Mouse (Mus musculus): ENCODE measurements around the gene Hmx2. TPM values are rescaled to one million over a fixed set of nuclear protein-coding genes. Genes with fewer than 3 reads are reported as not detected.

Gene Hmx2
- polyA plus RNA-seq, 1 experiment from 2014 or later: not detected

DNA sequence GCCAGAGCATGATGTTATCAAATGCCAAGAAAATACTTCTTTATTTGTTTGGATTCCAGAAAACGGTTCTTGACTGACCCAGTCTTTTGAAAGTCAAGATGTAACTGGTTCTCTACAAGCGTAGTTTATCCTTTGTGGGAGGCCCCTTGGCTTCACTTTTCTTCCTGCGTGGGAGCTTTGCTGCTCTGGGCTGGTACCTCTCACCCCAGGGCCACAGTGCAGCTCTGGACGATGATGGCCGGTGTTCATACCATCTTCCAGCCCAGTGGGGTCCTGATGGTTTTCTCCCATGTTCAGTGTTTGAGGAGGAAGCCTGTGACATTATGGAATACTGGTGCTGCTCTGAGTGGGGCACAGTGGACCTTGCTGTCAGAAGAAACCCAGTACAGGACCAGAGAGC, 1.1 kb upstream of the Hmx2 start:
- Histone ChIP-seq H3K9ac (no peak overlapping the region), H3K4me1 (peaks cover 21% of the 10 kb centered on the region), H3K9me3 (no peaks in the 10 kb centered on the region), H3K36me3 (no peaks in the 10 kb centered on the region), H3K4me3 (no peak overlapping the region), H3K4me2 (no peak overlapping the region), H3K27me3 (peaks cover 95% of the 10 kb centered on the region), H3K27ac (no peak overlapping the region)
- ATAC-seq (ENCODE audit: insufficient number of reproducible peaks, low FRiP score, low TSS enrichment, low read depth): no peak
- 3% methylated on average over 5 of the region's 5 CpGs for WGBS

DNA sequence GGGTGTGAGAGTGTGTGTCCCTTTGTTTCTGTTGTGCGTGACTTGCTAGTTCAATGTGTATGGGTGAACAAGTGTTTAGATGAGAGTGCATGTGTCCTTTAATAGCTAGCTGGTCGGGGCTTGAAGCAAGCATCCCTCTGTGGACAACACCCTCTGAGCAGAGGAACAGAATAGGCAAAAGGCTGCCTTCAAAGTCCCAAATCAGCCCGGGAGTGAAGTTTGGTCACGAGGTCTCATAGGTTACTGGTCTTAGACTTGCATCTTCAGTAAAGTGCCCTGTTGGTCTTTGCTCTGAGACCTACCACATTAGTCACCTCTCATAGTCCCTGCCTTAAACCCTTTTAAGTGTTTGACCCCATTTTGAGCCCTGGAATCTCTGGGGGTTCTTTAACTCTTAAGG, 2.9 kb downstream of the Hmx2 start:
- Histone ChIP-seq H3K4me3 (no peak overlapping the region), H3K36me3 (no peaks in the 10 kb centered on the region), H3K4me1 (peaks cover 26% of the 10 kb centered on the region), H3K9ac (no peak overlapping the region), H3K4me2 (no peak overlapping the region), H3K9me3 (no peaks in the 10 kb centered on the region), H3K27me3 (peaks cover 99% of the 10 kb centered on the region), H3K27ac (no peak overlapping the region)
- no peak for ATAC-seq (ENCODE audit: insufficient number of reproducible peaks, low FRiP score, low TSS enrichment, low read depth)
- WGBS: 2% methylated on average over 4 of the region's 4 CpGs

DNA sequence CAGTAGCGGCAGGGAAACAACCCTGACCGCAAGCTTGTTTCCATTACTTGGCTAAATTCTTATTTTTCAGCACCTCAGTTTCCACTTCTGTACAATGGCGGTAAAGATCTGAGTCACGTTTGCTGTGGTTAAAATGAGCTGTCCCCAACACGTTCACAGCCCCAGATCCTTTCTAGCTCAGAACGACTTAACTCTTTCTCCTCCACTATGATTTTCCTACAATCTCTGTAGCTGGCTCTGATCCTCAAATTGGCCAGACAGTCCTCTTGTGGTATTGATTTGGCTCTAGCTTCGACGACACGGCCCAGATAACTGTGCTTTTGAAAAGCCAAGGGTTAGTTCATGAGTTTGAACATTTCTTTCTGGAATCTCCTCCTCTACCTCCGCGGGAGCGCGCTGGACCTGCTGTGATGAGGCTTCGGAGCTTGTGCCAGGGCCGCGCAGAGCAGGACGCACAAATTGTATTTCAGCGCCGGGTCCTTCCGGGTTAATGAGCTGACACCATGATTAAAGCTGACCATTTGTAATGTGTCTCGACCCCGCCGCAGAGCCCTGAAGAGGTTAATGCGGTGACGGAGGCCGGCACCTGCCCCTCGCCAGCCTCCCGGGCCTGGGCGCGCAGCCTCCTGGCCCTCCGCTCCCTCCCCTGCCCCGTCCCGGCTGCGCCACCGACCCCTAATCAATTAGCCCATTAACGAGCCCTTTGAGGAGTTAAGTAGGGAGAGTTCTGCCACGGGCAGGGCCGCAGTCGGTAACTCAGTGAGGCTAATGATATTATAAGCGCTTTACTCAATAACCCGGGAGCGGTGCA, 3.6 kb downstream of the Hmx2 start:
- ATAC-seq (ENCODE audit: insufficient number of reproducible peaks, low FRiP score, low TSS enrichment, low read depth): no peak
- Histone ChIP-seq H3K9me3 (no peaks in the 10 kb centered on the region), H3K27ac (no peak overlapping the region), H3K9ac (no peak overlapping the region), H3K27me3 (peaks cover 99% of the 10 kb centered on the region), H3K4me3 (no peak overlapping the region), H3K36me3 (no peaks in the 10 kb centered on the region), H3K4me1 (peaks cover 33% of the 10 kb centered on the region), H3K4me2 (no peak overlapping the region)
- WGBS: 1% methylated on average over 42 of the region's 42 CpGs

DNA sequence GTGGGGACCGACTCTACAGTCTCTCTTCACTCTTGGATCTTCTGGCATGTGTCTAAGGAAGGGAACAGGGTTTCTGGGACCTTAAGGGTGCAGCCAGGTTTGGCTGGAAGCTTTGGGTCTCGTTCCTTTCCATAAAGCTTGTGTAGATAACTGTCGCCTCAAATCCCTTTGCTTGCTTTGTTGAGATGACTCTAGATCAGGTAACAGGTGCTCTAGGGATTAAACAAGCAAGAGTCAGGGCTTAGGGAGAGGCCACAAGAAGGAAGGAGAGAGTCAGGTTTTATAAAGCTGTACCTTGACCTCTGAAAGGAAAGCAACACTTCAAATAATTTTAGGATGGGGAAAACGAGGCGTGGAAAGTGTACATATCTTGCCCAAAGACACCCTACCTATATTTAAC, 4.2 kb downstream of the Hmx2 start:
- no peak for ATAC-seq (ENCODE audit: insufficient number of reproducible peaks, low FRiP score, low TSS enrichment, low read depth)

DNA sequence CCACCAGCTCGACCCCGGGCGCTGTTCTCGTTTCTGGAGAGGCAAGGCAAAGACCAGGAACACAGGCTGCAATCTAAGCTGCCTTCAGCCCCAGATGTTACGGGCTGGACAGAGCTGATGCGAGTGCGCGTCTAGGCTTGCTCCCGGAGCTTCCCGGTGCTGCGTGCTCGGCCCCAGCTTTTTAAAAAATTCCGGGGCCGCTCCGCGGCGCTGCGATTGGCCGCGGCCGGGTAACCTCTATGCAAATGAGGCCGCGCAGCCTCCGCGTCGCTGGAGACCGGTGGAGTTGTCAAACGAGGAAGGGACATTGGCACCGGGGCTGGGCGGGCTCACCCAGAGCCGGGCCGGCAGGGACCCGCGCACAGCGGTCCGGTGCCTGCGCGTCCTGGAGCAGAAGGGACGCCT, 5.2 kb downstream of the Hmx2 start:
- WGBS: under 1% methylated on average over 39 of the region's 39 CpGs
- Histone ChIP-seq H3K9ac (no peak overlapping the region), H3K27me3 (peaks cover 99% of the 10 kb centered on the region), H3K4me2 (peak overlapping the region; percentile 56), H3K36me3 (no peaks in the 10 kb centered on the region), H3K4me1 (peaks cover 34% of the 10 kb centered on the region), H3K9me3 (no peaks in the 10 kb centered on the region), H3K4me3 (peak overlapping the region; percentile 34), H3K27ac (no peak overlapping the region)
- 0 out of 2 replicates have a peak, but pooled peaks have one; percentile 48 for ATAC-seq (ENCODE audit: insufficient number of reproducible peaks, low FRiP score, low TSS enrichment, low read depth)

More for the DNA sequence above, 4.2 kb downstream of the Hmx2 start:
- no peaks in the 10 kb centered on the region for H3K36me3 ChIP-seq
- 2% methylated on average over 5 of the region's 5 CpGs for WGBS
- no peak overlapping the region for H3K4me2 ChIP-seq
- peaks cover 34% of the 10 kb centered on the region for H3K4me1 ChIP-seq
- H3K27ac ChIP-seq: no peak overlapping the region
- H3K27me3 ChIP-seq: peaks cover 99% of the 10 kb centered on the region
- no peak overlapping the region for H3K9ac ChIP-seq
- no peaks in the 10 kb centered on the region for H3K9me3 ChIP-seq
- H3K4me3 ChIP-seq: no peak overlapping the region

DNA sequence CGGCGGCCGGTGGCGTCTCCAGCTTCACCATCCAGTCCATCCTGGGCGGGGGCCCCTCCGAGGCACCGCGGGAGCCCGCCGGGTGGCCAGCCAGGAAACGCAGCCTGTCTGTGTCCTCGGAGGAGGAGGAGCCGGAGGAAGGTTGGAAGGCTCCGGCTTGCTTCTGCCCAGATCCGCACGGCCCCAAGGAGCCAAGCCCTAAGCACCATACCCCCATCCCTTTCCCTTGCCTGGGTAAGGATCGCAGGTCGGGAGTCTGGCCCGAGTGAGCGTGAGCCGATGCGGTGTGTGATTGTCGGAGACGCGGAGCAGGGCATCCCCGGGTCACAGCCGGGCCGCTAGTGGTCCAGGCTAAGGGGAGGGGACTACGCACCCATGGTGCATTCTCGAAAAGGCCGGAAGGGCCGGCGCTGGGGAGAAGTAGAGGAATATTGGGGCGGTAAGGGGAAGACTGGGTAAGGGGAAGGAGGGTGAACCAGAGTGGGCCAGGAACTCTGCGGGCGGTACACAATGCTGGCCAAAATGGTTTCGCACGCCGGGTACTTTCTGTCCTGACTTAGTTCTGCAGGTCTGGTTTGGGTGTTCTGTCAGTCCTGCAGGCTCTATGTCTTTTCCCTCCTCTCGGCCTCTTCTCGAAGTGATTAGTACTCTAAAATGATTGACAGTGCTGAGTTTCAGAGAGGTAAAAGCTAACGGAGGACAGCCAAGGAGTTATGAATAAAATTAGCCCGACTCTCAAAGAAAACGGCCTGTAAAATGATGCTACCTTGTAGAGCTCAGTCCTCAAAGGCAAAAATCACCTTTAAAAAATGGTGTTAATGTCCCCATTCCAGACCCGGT, 6.0 kb downstream of the Hmx2 start:
- H3K4me2 ChIP-seq: peak overlapping the region; percentile 56
- peaks cover 98% of the 10 kb centered on the region for H3K27me3 ChIP-seq
- no peaks in the 10 kb centered on the region for H3K9me3 ChIP-seq
- H3K4me1 ChIP-seq: peaks cover 34% of the 10 kb centered on the region
- ATAC-seq (ENCODE audit: insufficient number of reproducible peaks, low FRiP score, low TSS enrichment, low read depth): no peak
- peak overlapping the region; percentile 34 for H3K4me3 ChIP-seq
- H3K36me3 ChIP-seq: no peaks in the 10 kb centered on the region
- no peak overlapping the region for H3K9ac ChIP-seq
- H3K27ac ChIP-seq: no peak overlapping the region
- 1% methylated on average over 45 of the region's 45 CpGs for WGBS

DNA sequence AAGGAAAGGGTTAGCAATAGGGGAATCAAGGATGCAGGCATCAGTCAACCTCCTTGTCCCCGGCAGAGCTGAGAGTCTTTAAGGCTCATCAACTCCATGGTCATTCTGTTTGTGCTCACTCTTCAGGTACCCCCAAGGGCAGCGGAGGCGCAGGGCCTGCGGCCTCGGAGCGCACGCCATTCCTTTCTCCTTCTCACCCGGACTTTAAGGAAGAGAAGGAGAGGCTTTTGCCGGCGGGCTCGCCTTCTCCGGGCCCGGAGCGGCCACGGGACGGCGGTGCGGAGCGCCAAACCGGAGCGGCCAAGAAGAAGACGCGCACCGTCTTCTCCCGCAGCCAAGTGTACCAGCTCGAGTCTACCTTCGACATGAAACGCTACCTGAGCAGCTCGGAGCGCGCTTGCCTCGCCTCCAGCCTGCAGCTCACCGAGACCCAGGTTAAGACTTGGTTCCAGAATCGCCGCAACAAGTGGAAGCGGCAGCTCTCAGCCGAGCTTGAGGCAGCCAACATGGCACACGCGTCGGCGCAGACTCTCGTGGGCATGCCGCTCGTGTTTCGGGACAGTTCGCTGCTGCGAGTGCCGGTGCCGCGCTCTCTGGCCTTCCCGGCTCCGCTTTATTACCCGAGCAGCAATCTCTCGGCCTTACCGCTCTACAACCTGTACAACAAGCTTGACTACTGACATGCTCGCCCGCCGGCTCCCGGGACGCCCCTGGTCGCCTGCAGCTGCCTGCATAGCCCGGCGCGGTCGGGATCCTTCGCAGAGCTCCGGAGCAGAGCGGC, 6.9 kb downstream of the Hmx2 start:
- WGBS: under 1% methylated on average over 68 of the region's 68 CpGs
- Histone ChIP-seq H3K27me3 (peaks cover 89% of the 10 kb centered on the region), H3K4me3 (peak overlapping the region; percentile 26), H3K4me2 (peak overlapping the region; percentile 35), H3K36me3 (no peaks in the 10 kb centered on the region), H3K9me3 (no peaks in the 10 kb centered on the region), H3K9ac (no peak overlapping the region), H3K4me1 (peaks cover 34% of the 10 kb centered on the region), H3K27ac (no peak overlapping the region)
- no peak for ATAC-seq (ENCODE audit: insufficient number of reproducible peaks, low FRiP score, low TSS enrichment, low read depth)

DNA sequence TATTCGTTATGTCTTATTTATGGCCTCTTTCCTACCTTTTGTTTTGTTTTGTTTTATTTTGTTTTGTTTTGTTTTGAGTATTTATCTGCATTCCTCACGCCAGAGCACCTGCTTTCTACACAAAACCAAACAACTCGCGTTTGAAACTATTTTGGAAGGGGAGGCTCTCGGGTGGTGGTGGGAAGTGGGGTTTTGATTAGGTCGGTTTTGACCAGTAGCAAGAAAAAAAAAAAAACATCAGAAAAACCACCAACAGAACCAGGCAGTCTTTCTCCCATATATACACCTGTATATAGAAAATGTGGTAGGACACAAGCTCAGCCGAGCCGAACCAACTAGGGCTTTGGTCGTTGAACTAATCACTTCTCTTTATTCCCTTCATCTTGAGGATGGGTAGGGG, 7.5 kb downstream of the Hmx2 start:
- WGBS: under 1% methylated on average over 9 of the region's 9 CpGs
- peak overlapping the region; percentile 35; the same call in 1 of the 2 replicates for H3K4me2 ChIP-seq
- no peak overlapping the region for H3K9ac ChIP-seq
- H3K36me3 ChIP-seq: no peaks in the 10 kb centered on the region
- peak overlapping the region; percentile 26; the same call in 1 of the 2 replicates for H3K4me3 ChIP-seq
- H3K4me1 ChIP-seq: peaks cover 36% of the 10 kb centered on the region
- no peak overlapping the region for H3K27ac ChIP-seq
- no peaks in the 10 kb centered on the region for H3K9me3 ChIP-seq
- ATAC-seq (ENCODE audit: insufficient number of reproducible peaks, low FRiP score, low TSS enrichment, low read depth): no peak
- H3K27me3 ChIP-seq: peaks cover 82% of the 10 kb centered on the region

DNA sequence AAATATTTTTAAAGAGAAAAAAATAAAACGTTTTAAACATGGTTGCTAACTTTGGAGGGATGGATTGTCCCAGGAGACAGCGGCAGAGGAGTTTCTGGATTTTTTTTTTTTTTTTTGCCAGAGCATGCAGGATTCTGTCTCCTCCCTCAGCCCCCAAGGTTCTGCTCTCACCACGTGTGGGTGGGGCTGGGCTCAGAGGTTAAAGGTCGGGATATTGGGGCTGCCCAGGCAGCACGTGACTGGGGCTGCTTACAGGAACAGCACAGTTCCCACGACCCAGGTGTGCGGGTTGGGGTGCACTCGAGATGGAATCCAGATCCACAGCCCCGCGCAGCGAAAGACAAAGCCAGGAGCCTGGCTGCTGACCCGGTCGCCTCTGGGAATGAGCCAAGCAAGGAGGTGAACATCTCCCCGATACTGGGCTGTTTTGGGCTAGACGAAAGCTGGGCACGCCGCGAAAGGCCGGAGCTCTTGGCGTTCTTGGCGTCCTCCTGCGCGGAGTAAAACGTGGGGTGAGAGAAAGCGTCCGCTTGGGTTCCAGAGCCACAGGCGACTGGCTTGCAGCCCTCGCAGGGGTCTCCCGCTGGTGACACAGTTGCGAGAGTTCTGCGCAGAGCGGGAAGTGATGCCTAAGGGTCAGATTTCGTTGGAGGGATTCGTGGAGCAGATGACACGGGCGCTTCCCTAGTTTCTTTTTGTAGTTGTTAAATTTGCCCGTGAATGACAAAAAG, 8.1 kb downstream of the Hmx2 start:
- peaks cover 76% of the 10 kb centered on the region for H3K27me3 ChIP-seq
- no peak for ATAC-seq (ENCODE audit: insufficient number of reproducible peaks, low FRiP score, low TSS enrichment, low read depth)
- WGBS: under 1% methylated on average over 37 of the region's 37 CpGs
- H3K36me3 ChIP-seq: no peaks in the 10 kb centered on the region; the same call in 1 of the 2 replicates
- no peaks in the 10 kb centered on the region for H3K9me3 ChIP-seq
- H3K9ac ChIP-seq: no peak overlapping the region
- H3K4me3 ChIP-seq: no peak overlapping the region
- H3K4me2 ChIP-seq: 0 out of 2 replicates have a peak overlapping the region, but pooled peaks have one; percentile 4
- H3K27ac ChIP-seq: no peak overlapping the region
- H3K4me1 ChIP-seq: peaks cover 39% of the 10 kb centered on the region

DNA sequence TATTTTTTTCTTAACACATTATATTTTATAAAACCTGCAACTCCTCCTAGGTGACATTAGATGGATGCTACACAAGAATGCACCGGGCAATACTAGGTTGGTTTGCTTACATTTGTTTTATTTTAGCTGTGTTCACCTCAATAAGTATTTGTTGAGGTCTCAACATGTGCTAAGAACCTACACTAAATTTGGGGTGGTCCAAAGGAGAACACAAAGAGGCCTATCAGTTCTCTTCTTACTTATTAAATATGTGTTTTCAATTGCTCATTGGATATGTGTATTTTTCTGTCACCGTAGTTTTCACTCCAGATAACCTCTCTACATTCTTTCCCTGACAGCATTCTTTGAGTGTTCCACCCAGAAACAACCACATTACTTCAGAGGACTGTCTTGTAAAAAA, 9.2 kb downstream of the Hmx2 start:
- Histone ChIP-seq H3K9me3 (no peaks in the 10 kb centered on the region), H3K27ac (no peak overlapping the region), H3K9ac (no peak overlapping the region), H3K4me3 (no peak overlapping the region), H3K4me2 (no peak overlapping the region), H3K4me1 (peaks cover 46% of the 10 kb centered on the region), H3K27me3 (peaks cover 66% of the 10 kb centered on the region), H3K36me3 (peaks cover 10% of the 10 kb centered on the region)
- ATAC-seq (ENCODE audit: insufficient number of reproducible peaks, low FRiP score, low TSS enrichment, low read depth): no peak
- 35% methylated on average over 2 of the region's 2 CpGs for WGBS

Measured in limb, embryonic 15.5 days (tissue).